8 mouse cellular contexts compared by ENCODE assay signal in the genomic region with DNA sequence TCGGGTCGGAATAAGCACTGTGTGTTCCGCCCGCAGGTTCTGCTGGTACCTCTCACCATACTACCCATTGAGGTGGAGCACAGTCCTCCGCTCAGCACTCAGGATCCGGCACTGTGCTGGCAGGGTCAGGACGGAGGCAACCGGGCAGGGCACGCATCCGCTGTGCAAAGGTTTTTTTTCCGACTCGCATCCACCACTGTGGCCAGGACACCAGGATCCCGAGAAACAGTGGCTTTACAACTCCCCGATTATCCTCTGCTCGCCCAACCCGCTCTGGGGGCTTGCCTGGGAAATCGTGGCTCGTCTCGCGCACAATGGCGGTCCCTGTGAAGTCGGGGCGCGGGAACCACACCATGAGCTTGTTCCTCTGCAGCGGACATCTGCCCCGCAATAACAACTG. TPM values are rescaled to one million over a fixed set of nuclear protein-coding genes. Genes with fewer than 3 reads are reported as not detected.
DNase-seq lines count a peak whose midpoint lies in the region; ATAC-seq and TF ChIP-seq lines count a peak whose summit lies in the region.

No protein-coding gene starts in this region.

- H3K4me3 ChIP-seq in hindbrain, embryonic 11.5 days (ENCODE audit: low read depth, low read length), result peak overlapping the region; percentile 43
- H3K4me3 ChIP-seq in midbrain, embryonic 12.5 days, result peak overlapping the region; percentile 53

- H3K36me3 ChIP-seq in hindbrain, embryonic 11.5 days (ENCODE audit: control insufficient read depth, insufficient read depth, low read length), result no peaks in the 10 kb centered on the region
- no peaks in the 10 kb centered on the region for H3K36me3 ChIP-seq in midbrain, embryonic 12.5 days

- no peak for TF ChIP-seq POLR2A in brain, embryonic 14.5 days (IDR thresholded peaks at IDR 0.05; ENCODE audit: borderline replicate concordance, extremely low read depth, insufficient read depth, insufficient read length, poor library complexity, severe bottlenecking)

- no peak for ATAC-seq in hindbrain, embryonic 11.5 days (ENCODE audit: low FRiP score)
- no peak; the same call in 1 of the 2 replicates for ATAC-seq in midbrain, embryonic 12.5 days (ENCODE audit: low FRiP score, low read depth)

- H3K27ac ChIP-seq in hindbrain, embryonic 11.5 days (ENCODE audit: low read depth, low read length), result no peak overlapping the region
- no peak overlapping the region for H3K27ac ChIP-seq in midbrain, embryonic 12.5 days (replicated peaks)

- H3K27me3 ChIP-seq in hindbrain, embryonic 11.5 days (ENCODE audit: control insufficient read depth, insufficient read depth, low read length), result peaks cover 15% of the 10 kb centered on the region
- peaks cover 29% of the 10 kb centered on the region for H3K27me3 ChIP-seq in midbrain, embryonic 12.5 days

- TF ChIP-seq CTCF in brain, embryonic 14.5 days (IDR thresholded peaks at IDR 0.05; ENCODE audit: borderline replicate concordance, extremely low read depth, insufficient read depth, insufficient read length), result no peak

- H3K9ac ChIP-seq in hindbrain, embryonic 11.5 days (ENCODE audit: low read depth, low read length), result peak overlapping the region; percentile 50; the same call in 1 of the 2 replicates
- H3K9ac ChIP-seq in midbrain, embryonic 12.5 days (replicated peaks), result peak overlapping the region; percentile 59

- under 1% methylated on average over 26 of the region's 26 CpGs for WGBS in hindbrain, embryonic 11.5 days
- under 1% methylated on average over 26 of the region's 26 CpGs for WGBS in midbrain, embryonic 12.5 days

- H3K9me3 ChIP-seq in hindbrain, embryonic 11.5 days (ENCODE audit: control insufficient read depth, low read length), result no peaks in the 10 kb centered on the region
- H3K9me3 ChIP-seq in midbrain, embryonic 12.5 days, result no peaks in the 10 kb centered on the region

- no peaks in the 10 kb centered on the region for H3K4me1 ChIP-seq in hindbrain, embryonic 11.5 days (replicated peaks; ENCODE audit: control insufficient read depth, insufficient read depth, low read length)
- H3K4me1 ChIP-seq in midbrain, embryonic 12.5 days, result peaks cover 9% of the 10 kb centered on the region; the same call in 1 of the 2 replicates

- DNase-seq in heart, adult 11 months, result peak; percentile 84
- DNase-seq in heart, postnatal 4 days, result no peak
- peak; percentile 49 for DNase-seq in brain, embryonic 14.5 days (ENCODE audit: low read depth)
- DNase-seq in hindbrain, embryonic 11.5 days (ENCODE audit: low spot score), result peak; percentile 69
- no peak for DNase-seq in adrenal gland, adult 8-10 months
- DNase-seq in frontal cortex, postnatal 14 days (ENCODE audit: low spot score in 2 of 2), result no peak
- no peak for DNase-seq in urinary bladder, postnatal 14 days (ENCODE audit: low spot score)

- peak overlapping the region; percentile 76 for H3K4me2 ChIP-seq in hindbrain, embryonic 11.5 days (replicated peaks; ENCODE audit: low read depth, low read length)
- H3K4me2 ChIP-seq in midbrain, embryonic 12.5 days (replicated peaks), result peak overlapping the region; percentile 79

RNA-seq across cellular contexts. Expression of a gene that starts 21.0 kb away (rescaled TPM):
- 1 to 10 TPM; 4.2 to 4.6 TPM for total RNA-seq in heart, postnatal 4 days (2021)
- polyA plus RNA-seq in brain, embryonic 14.5 days (2012; rRNA removed), result 4.9 and 7.4 TPM in 2 replicates
- polyA plus RNA-seq in hindbrain, embryonic 11.5 days (2014; fragmentation: Nextera tagmentation; extraction: Ambion mirVana), result 9.6 TPM in 2 replicates
- polyA plus RNA-seq in midbrain, embryonic 12.5 days (2016; fragmentation: Nextera tagmentation; extraction: Ambion mirVana), result 5.8 and 9.8 TPM in 2 replicates
- total RNA-seq in adrenal gland, adult 8-10 months (2022), result 10 to 100 TPM; 11.4 to 29.7 (median 23.1) TPM

RNA-seq across cellular contexts. Expression of a gene that starts 28.0 kb away (rescaled TPM):
- 1 to 10 TPM in 1 of 2 experiments, under 1 TPM in 1; 0.64 to 1.5 TPM for total RNA-seq in heart, postnatal 4 days (2021)
- polyA plus RNA-seq in brain, embryonic 14.5 days (2012; rRNA removed), result 9.8 and 16.7 TPM in 2 replicates
- 8.7 and 10.5 TPM in 2 replicates for polyA plus RNA-seq in hindbrain, embryonic 11.5 days (2014; fragmentation: Nextera tagmentation; extraction: Ambion mirVana)
- 1.7 and 3.6 TPM in 2 replicates for polyA plus RNA-seq in midbrain, embryonic 12.5 days (2016; fragmentation: Nextera tagmentation; extraction: Ambion mirVana)
- 1 to 10 TPM; 1.3 to 4.1 (median 3.1) TPM for total RNA-seq in adrenal gland, adult 8-10 months (2022)

Comparison
In these comparisons a context has a peak if more than half of its experiments do, and no peak if none do; other contexts are left out.
1. DNase-seq: peak in heart, adult 11 months (single experiment), brain, embryonic 14.5 days (single experiment) and hindbrain, embryonic 11.5 days (single experiment); none in heart, postnatal 4 days (single experiment), adrenal gland, adult 8-10 months (single experiment), frontal cortex, postnatal 14 days (0 of 2) and urinary bladder, postnatal 14 days (single experiment).